Mouse (Mus musculus) intestine, embryonic 15.5 days (tissue): Measurements from ENCODE around the gene Cracr2b. TPM values are rescaled to one million over a fixed set of nuclear protein-coding genes. Genes with fewer than 3 reads are reported as not detected.
A peak's percentile ranks its signal among the peaks of the same experiment; 100 is the strongest.

Source experiments
- ATAC-seq: fragments of 200-750 bp; cut with Nextera tagmentation; 2 replicates; pipeline ENCODE4 v1.8.0; 2017; ENCODE audit warnings: moderate TSS enrichment, moderate library complexity
- H3K27ac ChIP-seq: fragments of 300-500 bp; sonication (generic); 2 replicates; pipeline ENCODE4 v1.5.1; 2015; ENCODE audit warnings: mild to moderate bottlenecking, inconsistent platforms
- H3K27me3 ChIP-seq: fragments of 300-500 bp; sonication (generic); replicated peaks from 2 replicates; pipeline ENCODE4 v1.6.1; 2015; ENCODE audit warnings: inconsistent platforms
- H3K36me3 ChIP-seq: fragments of 300-500 bp; sonication (generic); 2 replicates; pipeline ENCODE4 v1.6.1; 2015; ENCODE audit warnings: inconsistent platforms
- H3K4me1 ChIP-seq: fragments of 300-500 bp; sonication (generic); replicated peaks from 2 replicates; pipeline ENCODE4 v1.6.1; 2015; ENCODE audit warnings: inconsistent platforms
- H3K4me2 ChIP-seq: fragments of 300-500 bp; sonication (generic); replicated peaks from 2 replicates; pipeline ENCODE4 v1.6.1; 2015; ENCODE audit warnings: mild to moderate bottlenecking, inconsistent platforms
- H3K4me3 ChIP-seq: fragments of 300-500 bp; sonication (generic); replicated peaks from 2 replicates; pipeline ENCODE4 v1.5.1; 2015; ENCODE audit warnings: inconsistent platforms
- H3K9ac ChIP-seq: fragments of 300-500 bp; sonication (generic); 2 replicates; pipeline ENCODE4 v1.6.1; 2015; ENCODE audit warnings: inconsistent platforms
- H3K9me3 ChIP-seq: fragments of 300-500 bp; sonication (generic); 2 replicates; pipeline ENCODE4 v1.6.1; 2016; ENCODE audit warnings: inconsistent platforms
- WGBS: fragments of 180-500 bp; shearing (Covaris S2); methylation state at CpG from one replicate; pipeline ENCODE4 v1.1.7; 2015; 5-methylcytosine and 5-hydroxymethylcytosine counted together
- polyA plus RNA-seq: library from polyadenylated mRNA; unstranded; fragments of >200 nt; fragmentation: Nextera tagmentation; extraction: Ambion mirVana; gene quantifications from 2 replicates; pipeline ENCODE4 v1.2.1, GENCODE M21; 2015

The Cracr2b gene
- polyA plus RNA-seq, 1 experiment from 2014 or later = 16.5 TPM

DNA sequence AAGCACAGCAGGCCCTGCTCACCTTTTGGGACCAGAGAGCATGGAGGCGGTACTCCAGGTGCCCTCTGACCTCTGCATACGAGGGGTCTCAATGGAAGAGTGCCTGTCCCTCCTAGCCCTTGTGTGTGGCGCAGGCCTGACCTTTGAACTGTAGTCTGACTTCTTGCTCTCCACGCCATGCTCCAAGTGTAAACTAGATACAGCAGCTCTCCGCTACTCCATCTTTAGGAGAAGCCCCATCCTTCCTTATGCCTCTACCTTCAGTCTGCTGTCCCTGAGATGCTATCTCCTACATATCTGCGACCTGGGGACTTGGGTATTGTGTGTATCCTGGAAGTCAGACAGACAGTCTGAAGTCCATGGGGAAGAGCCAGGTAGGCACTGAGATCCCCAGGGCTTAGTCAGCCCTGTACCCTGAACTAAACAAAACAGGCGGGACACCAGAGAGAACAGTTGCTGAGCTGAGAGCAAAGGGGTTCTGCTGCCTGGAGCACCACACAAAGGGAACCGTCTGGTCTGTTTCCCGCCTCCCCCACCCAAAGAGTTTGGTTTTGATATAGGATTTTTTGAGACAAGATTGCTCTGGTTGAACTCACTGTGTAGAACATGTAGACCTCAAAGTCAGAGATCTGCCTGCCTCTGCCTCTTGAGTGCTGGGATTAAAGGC, 24.9 kb upstream of the Cracr2b start:
- Histone ChIP-seq H3K36me3 (peaks cover 25% of the 10 kb centered on the region; the same call in 1 of the 2 replicates), H3K9me3 (no peaks in the 10 kb centered on the region), H3K27me3 (no peaks in the 10 kb centered on the region), H3K4me1 (peaks cover 38% of the 10 kb centered on the region), H3K9ac (no peak overlapping the region), H3K4me3 (no peak overlapping the region), H3K27ac (peak overlapping the region; percentile 11; the same call in 1 of the 2 replicates), H3K4me2 (peak overlapping the region; percentile 94)
- ATAC-seq = no peak
- 72% methylated on average over 9 of the region's 9 CpGs for WGBS

DNA sequence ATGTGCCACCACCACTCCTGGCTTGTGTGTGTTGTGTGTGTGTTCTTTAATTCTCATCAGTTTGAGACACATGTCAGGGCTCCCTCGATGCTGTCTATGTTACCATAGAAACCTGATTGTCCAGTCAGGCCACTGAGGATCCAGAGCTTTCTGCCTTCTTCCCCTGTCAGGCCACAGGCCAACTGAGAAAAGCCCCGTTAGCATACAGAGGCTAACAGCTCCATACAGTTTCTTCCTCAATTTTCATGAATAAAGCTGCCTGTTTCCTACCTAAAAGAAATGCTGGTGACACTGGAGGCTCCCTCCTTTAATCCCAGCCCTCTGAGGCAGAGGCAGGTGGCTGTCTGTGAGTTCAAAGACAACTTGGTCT, 24.4 kb upstream of the Cracr2b start:
- 63% methylated on average over 2 of the region's 2 CpGs for WGBS
- Histone ChIP-seq H3K9ac (peak overlapping the region; percentile 73; the same call in 1 of the 2 replicates), H3K4me2 (peak overlapping the region; percentile 94), H3K27me3 (no peaks in the 10 kb centered on the region), H3K9me3 (no peaks in the 10 kb centered on the region), H3K4me3 (peak overlapping the region; percentile 60), H3K36me3 (peaks cover 20% of the 10 kb centered on the region; the same call in 1 of the 2 replicates), H3K27ac (no peak overlapping the region), H3K4me1 (peaks cover 42% of the 10 kb centered on the region)
- ATAC-seq = no peak

DNA sequence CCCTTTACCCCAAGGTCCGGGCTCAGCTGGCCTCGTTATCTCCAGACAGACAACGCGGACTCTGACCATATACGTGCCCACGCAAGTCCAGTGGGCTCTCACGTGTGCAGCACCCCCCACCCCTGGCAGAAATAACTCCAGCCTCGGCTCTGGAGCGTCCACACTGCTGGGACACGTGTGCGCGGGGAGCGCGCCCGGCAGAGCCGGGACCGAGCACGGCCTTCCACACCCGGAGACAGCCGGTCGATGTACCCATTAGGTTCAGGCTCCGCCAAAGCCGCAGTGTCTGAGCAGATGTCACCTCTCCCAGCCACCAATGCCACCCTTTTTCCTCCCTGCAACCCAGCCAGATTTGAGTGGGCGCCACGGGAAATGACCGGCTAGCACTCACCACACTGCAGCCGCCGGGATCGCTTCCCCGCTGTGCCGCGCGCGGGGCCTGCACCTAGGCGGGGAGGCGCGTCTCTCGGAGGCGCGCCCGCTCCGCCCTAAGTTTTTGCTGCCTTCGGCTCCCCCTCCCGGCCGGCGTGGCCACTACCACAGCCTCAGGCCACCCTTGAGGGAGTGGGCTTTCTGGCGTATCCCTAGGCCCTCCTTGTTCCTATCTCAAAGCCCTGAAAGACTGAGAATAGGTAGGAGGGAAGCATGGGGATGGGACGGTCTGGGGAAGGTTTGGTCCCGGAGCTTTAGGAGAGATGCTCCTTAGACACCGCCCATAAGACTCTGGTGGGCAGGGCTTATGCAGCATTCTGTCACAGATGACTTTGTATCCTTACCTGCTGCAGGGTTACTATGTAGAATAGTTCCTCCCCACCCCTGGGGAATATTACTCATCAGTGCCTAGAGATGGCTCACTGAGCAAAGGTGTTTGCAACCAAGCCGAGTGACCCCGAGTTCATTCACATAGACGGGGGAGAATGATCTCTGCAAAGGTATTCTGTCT, 23.4 kb upstream of the Cracr2b start, which contains the start of gene Slc25a22:
Slc25a22 (minus strand) TSS at position 715 of the 943 bp plus-strand sequence.
- Histone ChIP-seq H3K4me2 (peak within 1 kb of the TSS; percentile 94), H3K27me3 (no peaks in the 10 kb centered on the region), H3K4me3 (peak within 1 kb of the TSS; percentile 60), H3K9ac (peak within 1 kb of the TSS; percentile 73), H3K4me1 (peaks cover 50% of the 10 kb centered on the region), H3K36me3 (peaks cover 11% of the 10 kb centered on the region; the same call in 1 of the 2 replicates), H3K9me3 (no peaks in the 10 kb centered on the region), H3K27ac (peak within 1 kb of the TSS; percentile 64; the same call in 1 of the 2 replicates)
- WGBS = 6% methylated on average over 52 of the region's 53 CpGs
- peak; percentile 87 for ATAC-seq

DNA sequence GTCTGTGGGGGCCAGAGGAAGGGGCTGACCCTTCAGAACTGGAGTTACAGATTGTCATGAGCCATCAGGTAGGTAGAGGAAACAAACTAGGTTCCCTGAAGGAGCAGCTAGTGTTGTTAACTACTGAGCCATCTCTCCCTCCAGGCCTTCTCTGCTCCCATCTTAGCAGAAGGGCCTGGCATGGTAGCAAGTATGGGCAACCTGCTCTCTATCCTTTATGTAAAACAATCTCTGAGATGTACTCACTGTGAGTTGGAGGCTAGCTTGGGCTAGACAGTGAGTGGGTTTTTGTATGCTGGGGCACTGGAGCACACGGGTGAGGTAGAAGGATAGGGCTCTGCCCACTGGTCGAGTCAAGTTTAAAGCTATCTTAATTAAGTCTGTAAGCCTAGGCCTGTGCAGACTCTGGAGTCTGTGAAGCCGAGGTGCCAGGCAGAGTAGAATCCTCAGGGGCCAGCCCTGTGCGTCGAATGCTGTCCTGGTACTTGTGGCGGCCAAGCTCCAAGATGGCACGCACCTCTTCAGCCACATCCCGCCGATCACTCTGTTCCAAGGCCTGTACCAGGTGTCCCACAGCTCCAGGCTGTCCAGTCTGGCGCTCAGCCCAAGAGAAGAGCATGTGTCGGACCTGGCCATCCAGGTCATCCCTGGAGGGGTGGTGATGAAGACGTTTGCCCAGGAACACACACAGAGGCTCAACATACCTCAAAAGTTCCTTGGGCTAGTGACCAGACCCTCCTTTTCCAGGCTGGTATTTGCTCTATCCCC, 22.5 kb upstream of the Cracr2b start:
- H3K9ac ChIP-seq = no peak overlapping the region
- H3K4me2 ChIP-seq = no peak overlapping the region
- H3K9me3 ChIP-seq = no peaks in the 10 kb centered on the region
- 92% methylated on average over 12 of the region's 12 CpGs for WGBS
- ATAC-seq = no peak
- no peak overlapping the region for H3K4me3 ChIP-seq
- H3K27ac ChIP-seq = no peak overlapping the region
- H3K4me1 ChIP-seq = peaks cover 59% of the 10 kb centered on the region
- 0 out of 2 replicates have a peak, but pooled peaks cover 8% of the 10 kb centered on the region for H3K36me3 ChIP-seq
- no peaks in the 10 kb centered on the region for H3K27me3 ChIP-seq

DNA sequence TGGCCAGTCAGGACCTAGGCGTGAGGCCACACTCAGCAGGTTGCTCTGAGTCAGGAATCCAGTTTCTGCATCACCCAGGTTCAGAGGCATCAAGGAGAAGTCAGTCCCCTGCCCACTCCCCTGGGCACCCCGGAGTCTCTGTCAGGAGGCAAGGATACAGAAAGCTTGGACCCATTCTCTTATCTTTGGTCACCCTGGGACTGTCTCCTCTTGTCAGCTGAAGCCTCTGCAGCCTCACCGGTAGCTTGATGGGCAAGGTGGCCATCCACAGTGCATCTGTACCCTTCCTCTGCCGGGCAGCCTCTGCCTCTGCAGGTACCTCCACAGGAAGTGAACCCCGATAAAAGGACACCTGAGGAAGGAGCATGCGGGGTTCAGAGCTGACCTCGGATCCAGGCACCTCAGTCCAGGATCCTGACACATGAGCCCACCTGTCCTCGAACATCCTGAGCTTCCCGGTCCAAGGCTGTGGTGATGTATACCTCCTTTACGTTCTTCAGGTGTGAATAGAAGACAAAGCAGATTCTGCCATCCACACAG, 21.7 kb upstream of the Cracr2b start:
- Histone ChIP-seq H3K4me1 (peaks cover 55% of the 10 kb centered on the region), H3K36me3 (0 out of 2 replicates have a peak, but pooled peaks cover 2% of the 10 kb centered on the region), H3K27ac (no peak overlapping the region), H3K4me2 (no peak overlapping the region), H3K9me3 (no peaks in the 10 kb centered on the region), H3K4me3 (no peak overlapping the region), H3K27me3 (no peaks in the 10 kb centered on the region), H3K9ac (no peak overlapping the region)
- no peak for ATAC-seq
- 95% methylated on average over 10 of the region's 10 CpGs for WGBS

DNA sequence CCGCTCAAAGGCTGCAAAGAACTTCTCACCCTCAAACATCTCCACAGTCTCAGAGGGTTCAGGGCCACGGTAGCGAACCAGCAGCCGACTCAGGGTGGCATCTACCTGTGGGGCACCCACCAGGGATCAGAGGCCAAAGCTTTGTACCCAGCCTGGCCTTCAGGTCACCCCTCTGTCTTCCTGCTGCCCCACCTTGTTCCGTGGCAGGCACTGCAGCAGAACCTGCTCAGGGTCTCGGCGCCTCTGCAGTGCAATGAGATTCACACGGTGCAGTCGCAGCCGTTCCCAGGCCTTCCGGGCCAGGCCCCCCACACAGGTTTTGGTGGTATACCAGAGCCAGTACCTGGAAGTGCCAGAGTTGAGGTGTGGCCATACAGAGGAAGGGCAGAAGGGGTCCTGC, 21.1 kb upstream of the Cracr2b start:
- H3K27me3 ChIP-seq = no peaks in the 10 kb centered on the region
- 96% methylated on average over 11 of the region's 11 CpGs for WGBS
- peaks cover 49% of the 10 kb centered on the region for H3K4me1 ChIP-seq
- ATAC-seq = no peak
- H3K4me3 ChIP-seq = no peak overlapping the region
- 0 out of 2 replicates have a peak, but pooled peaks cover 2% of the 10 kb centered on the region for H3K36me3 ChIP-seq
- no peak overlapping the region for H3K9ac ChIP-seq
- no peak overlapping the region for H3K27ac ChIP-seq
- H3K4me2 ChIP-seq = no peak overlapping the region
- H3K9me3 ChIP-seq = no peaks in the 10 kb centered on the region

DNA sequence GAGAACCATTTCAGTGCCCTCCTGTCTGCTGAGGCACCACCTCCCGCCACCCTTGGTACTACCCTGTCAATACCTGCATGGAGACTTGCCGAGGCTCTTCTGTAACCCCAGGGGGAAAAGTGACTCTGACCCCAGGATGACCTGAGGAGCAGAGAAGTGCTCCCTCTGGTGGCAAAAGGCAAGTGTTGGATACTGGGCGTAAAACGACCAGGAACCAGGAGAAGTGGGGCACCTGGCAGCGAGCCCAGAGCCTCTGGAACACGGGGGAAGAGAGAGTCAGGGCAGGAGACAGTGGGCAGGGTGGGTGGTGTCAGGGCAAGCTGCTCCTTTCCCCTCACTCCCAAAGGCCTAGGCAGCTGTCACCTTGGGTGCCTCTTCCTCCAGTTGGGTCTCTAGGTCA, 20.3 kb upstream of the Cracr2b start:
- no peak overlapping the region for H3K4me3 ChIP-seq
- H3K27ac ChIP-seq = no peak overlapping the region
- no peak overlapping the region for H3K4me2 ChIP-seq
- H3K9ac ChIP-seq = no peak overlapping the region
- peaks cover 42% of the 10 kb centered on the region for H3K4me1 ChIP-seq
- WGBS = 26% methylated on average over 6 of the region's 6 CpGs
- no peaks in the 10 kb centered on the region for H3K27me3 ChIP-seq
- ATAC-seq = no peak
- H3K36me3 ChIP-seq = 0 out of 2 replicates have a peak, but pooled peaks cover 2% of the 10 kb centered on the region
- no peaks in the 10 kb centered on the region for H3K9me3 ChIP-seq

DNA sequence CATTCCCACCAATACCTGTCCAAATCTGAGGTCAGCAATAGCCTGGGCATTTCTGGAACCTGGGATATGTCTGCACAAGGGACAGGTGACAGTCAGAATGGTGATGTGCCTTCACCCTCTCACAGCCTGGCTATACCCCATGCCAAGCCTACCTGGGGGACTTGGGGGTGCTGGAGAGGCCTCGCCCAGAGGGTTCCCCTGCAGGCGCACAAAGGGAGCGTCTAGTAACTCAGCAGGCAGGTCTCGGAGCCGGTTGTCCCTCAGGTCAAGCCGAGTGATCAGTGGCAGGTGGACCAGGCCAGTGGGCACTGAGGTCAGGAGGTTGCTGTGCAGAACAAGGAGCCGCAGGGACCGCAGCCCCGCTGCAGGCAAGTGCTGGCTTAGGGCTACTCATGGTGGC, 19.4 kb upstream of the Cracr2b start:
- no peaks in the 10 kb centered on the region for H3K27me3 ChIP-seq
- H3K4me2 ChIP-seq = no peak overlapping the region
- ATAC-seq = no peak
- H3K27ac ChIP-seq = no peak overlapping the region
- no peak overlapping the region for H3K4me3 ChIP-seq
- H3K9me3 ChIP-seq = no peaks in the 10 kb centered on the region
- H3K4me1 ChIP-seq = peaks cover 33% of the 10 kb centered on the region
- no peak overlapping the region for H3K9ac ChIP-seq
- WGBS = 91% methylated on average over 9 of the region's 9 CpGs
- H3K36me3 ChIP-seq = 0 out of 2 replicates have a peak, but pooled peaks cover 2% of the 10 kb centered on the region

DNA sequence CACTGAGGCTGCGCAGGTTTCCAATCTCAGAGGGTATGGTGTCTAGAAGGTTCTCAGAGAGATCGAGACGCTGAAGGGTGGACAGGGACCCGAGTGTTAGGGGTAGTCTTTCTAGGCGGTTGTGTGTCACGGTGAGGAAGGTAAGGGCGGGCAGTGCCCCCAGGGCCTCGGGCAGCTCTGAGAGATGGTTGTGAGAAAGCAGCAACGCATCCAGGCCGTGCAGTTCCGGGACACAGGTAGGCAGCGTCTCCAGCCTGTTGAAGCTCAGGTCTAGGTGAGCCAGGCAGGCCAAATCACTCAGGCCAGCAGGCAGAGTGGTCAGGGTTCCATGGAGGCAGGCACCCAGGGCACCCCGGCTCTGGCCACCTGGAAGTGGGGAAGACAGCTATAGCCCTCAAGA, 18.7 kb upstream of the Cracr2b start:
- Histone ChIP-seq H3K27ac (no peak overlapping the region), H3K9ac (peak overlapping the region; percentile 69), H3K9me3 (no peaks in the 10 kb centered on the region), H3K4me1 (peaks cover 31% of the 10 kb centered on the region), H3K36me3 (0 out of 2 replicates have a peak, but pooled peaks cover 2% of the 10 kb centered on the region), H3K27me3 (no peaks in the 10 kb centered on the region), H3K4me3 (peak overlapping the region; percentile 53; the same call in 1 of the 2 replicates), H3K4me2 (peak overlapping the region; percentile 88)
- ATAC-seq = no peak
- WGBS = 94% methylated on average over 13 of the region's 13 CpGs

DNA sequence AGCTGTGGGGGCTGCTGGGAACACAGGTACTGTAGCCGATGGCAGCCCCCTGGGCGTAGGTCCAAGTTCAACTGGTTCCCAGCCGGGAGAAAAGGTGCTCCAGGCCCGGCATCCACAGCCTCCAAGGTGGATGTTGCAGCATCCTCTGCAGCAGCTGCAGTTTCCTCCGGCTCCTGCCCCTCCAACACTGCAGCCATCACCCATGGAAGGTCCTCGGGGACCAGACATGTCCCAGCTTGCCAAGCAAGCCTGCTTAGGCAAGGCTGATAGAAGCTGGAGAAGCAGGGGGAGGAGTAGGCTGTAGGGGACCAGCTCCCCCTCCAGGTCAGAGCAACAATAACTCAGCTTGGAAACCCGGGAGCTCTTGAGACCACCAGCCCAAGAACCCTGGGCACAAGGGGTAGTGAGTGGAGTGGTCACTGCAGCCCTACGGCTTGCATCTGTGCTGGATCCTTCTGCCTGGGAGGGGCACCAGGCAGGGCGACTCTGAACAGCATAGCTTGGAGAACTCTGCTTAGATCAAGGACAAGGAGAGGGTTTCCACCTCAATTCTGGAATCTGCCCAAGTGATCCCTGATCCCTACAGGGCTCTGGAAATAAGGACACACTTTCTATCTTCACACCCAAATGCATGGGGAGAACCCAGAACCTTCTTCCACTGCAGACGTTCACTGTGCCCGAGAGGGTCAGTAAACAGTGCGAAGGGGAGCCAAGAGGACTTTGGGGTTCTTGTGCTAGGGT, 17.6 kb upstream of the Cracr2b start:
- 0 out of 2 replicates have a peak, but pooled peaks cover under 1% of the 10 kb centered on the region for H3K36me3 ChIP-seq
- 13% methylated on average over 12 of the region's 12 CpGs for WGBS
- peak overlapping the region; percentile 51 for H3K27ac ChIP-seq
- H3K9me3 ChIP-seq = no peaks in the 10 kb centered on the region
- H3K4me1 ChIP-seq = peaks cover 32% of the 10 kb centered on the region
- H3K4me2 ChIP-seq = peak overlapping the region; percentile 88
- peak overlapping the region; percentile 53 for H3K4me3 ChIP-seq
- H3K9ac ChIP-seq = peak overlapping the region; percentile 69
- ATAC-seq = peak; percentile 4
- H3K27me3 ChIP-seq = no peaks in the 10 kb centered on the region

DNA sequence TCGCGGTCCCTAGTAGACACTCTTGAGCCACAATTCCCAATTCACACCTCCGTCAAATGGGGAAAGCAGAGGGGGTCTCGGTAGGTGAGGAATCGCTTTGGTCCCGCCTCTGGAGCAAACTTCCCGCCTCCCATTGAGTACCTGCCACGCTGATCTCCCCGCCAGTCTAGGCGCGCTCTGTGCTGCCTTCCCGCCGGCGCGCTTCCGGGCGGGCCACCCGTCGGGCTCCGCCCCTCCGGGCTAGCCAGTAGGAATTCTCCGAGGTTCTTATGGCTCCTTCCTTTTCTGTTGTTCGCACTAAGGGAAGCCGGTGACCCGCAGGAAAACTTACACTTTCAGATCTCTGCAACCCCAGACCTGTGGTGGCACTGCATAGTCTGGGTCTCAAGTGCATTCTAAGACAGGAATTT, 17.1 kb upstream of the Cracr2b start, which contains the start of gene Pidd1:
Pidd1 (minus strand) TSS at position 198 of the 410 bp plus-strand sequence.
- ATAC-seq = peak; percentile 72
- peak within 1 kb of the TSS; percentile 53 for H3K4me3 ChIP-seq
- H3K27me3 ChIP-seq = no peaks in the 10 kb centered on the region
- H3K27ac ChIP-seq = peak within 1 kb of the TSS; percentile 74
- H3K9me3 ChIP-seq = no peaks in the 10 kb centered on the region
- H3K4me1 ChIP-seq = peaks cover 38% of the 10 kb centered on the region
- no peaks in the 10 kb centered on the region for H3K36me3 ChIP-seq
- H3K4me2 ChIP-seq = peak within 1 kb of the TSS; percentile 88
- H3K9ac ChIP-seq = peak within 1 kb of the TSS; percentile 69
- WGBS = under 1% methylated on average over 25 of the region's 25 CpGs
